Mouse (Mus musculus) kidney, postnatal 0 days (tissue): Measurements from ENCODE around the gene Mvp. TPM values are rescaled to one million over a fixed set of nuclear protein-coding genes. Genes with fewer than 3 reads are reported as not detected.

Source experiments
- ATAC-seq: fragments of 200-750 bp; cut with Nextera tagmentation; replicated peaks from 2 replicates; pipeline ENCODE4 v1.8.0; 2017; ENCODE audit warnings: low read depth, moderate number of reproducible peaks, moderate TSS enrichment, moderate library complexity; ENCODE audit not compliant: low FRiP score
- DNase-seq: peaks from one replicate; pipeline ENCODE4 v3.0.0-alpha.2; 2016; ENCODE audit warnings: low spot score
- H3K27ac ChIP-seq: fragments of 300-500 bp; sonication (generic); 2 replicates; pipeline ENCODE4 v1.5.1; 2014; ENCODE audit warnings: mild to moderate bottlenecking
- H3K27me3 ChIP-seq: fragments of 300-500 bp; sonication (generic); 2 replicates; pipeline ENCODE4 v1.6.1; 2014; ENCODE audit warnings: low read length, mixed read lengths; ENCODE audit not compliant: insufficient read depth
- H3K36me3 ChIP-seq: fragments of 300-500 bp; sonication (generic); 2 replicates; pipeline ENCODE4 v1.6.1; 2014; ENCODE audit warnings: low read length, mixed read lengths; ENCODE audit not compliant: insufficient read depth
- H3K4me1 ChIP-seq: fragments of 300-500 bp; sonication (generic); replicated peaks from 2 replicates; pipeline ENCODE4 v1.6.1; 2014; ENCODE audit warnings: antibody characterized with exemption, low read length, mixed read lengths; ENCODE audit not compliant: insufficient read depth
- H3K4me2 ChIP-seq: fragments of 300-500 bp; sonication (generic); 2 replicates; pipeline ENCODE4 v1.6.1; 2014; ENCODE audit warnings: mild to moderate bottlenecking, low read length, moderate library complexity, mixed read lengths
- H3K4me3 ChIP-seq: fragments of 300-500 bp; sonication (generic); replicated peaks from 2 replicates; pipeline ENCODE4 v1.5.1; 2014; ENCODE audit warnings: low read depth, low read length
- H3K9ac ChIP-seq: fragments of 300-500 bp; sonication (generic); 2 replicates; pipeline ENCODE4 v1.6.1; 2014; ENCODE audit warnings: low read depth, low read length
- H3K9me3 ChIP-seq: fragments of 300-500 bp; sonication (generic); replicated peaks from 2 replicates; pipeline ENCODE4 v1.6.1; 2016; ENCODE audit warnings: low read length, inconsistent platforms, mixed read lengths
- CTCF ChIP-seq: IDR thresholded peaks from 2 replicates; pipeline ENCODE4 v1.5.1; 2016; ENCODE audit warnings: antibody characterized with exemption, low read depth, mild to moderate bottlenecking, moderate library complexity
- WGBS: fragments of 180-500 bp; shearing (Covaris S2); extraction: QIAGEN DNeasy Blood & Tissue Kit; methylation state at CpG from one replicate; pipeline ENCODE4 v1.1.7; 2014; 5-methylcytosine and 5-hydroxymethylcytosine counted together
- polyA plus RNA-seq: library from polyadenylated mRNA; unstranded; fragments of >200 nt; fragmentation: Nextera tagmentation; extraction: Ambion mirVana; gene quantifications from 2 replicates; pipeline ENCODE4 v1.2.1, GENCODE M21; 2015

Gene Mvp
- polyA plus RNA-seq, 1 experiment from 2014 or later: 27.5 TPM

- H3K9me3 ChIP-seq: no peaks in the 10 kb centered on the region
- H3K27ac ChIP-seq: peak within 1 kb of the TSS; percentile 95
- ATAC-seq (peak; percentile 76), DNase-seq (peak; percentile 100)
- peak within 1 kb of the TSS; percentile 68 for H3K4me3 ChIP-seq
- H3K9ac ChIP-seq: peak within 1 kb of the TSS; percentile 82
- H3K36me3 ChIP-seq: 0 out of 2 replicates have a peak, but pooled peaks cover 7% of the 10 kb centered on the region
- H3K4me1 ChIP-seq: peaks cover 41% of the 10 kb centered on the region
- TF ChIP-seq CTCF: peak; percentile 88
- no peaks in the 10 kb centered on the region for H3K27me3 ChIP-seq
- 2% methylated on average over 39 of the region's 39 CpGs for WGBS
- peak within 1 kb of the TSS; percentile 79 for H3K4me2 ChIP-seq
These were observed 2.8 kb upstream of the Mvp start, which contains the start of gene Pagr1a for GRCm38 (mm10) chr7:127016971-127017949. Gene Pagr1a, minus strand, starts transcription at chr7:127017352.

- no peak for DNase-seq
- H3K4me3 ChIP-seq: peak overlapping the region; percentile 68
- H3K36me3 ChIP-seq: 0 out of 2 replicates have a peak, but pooled peaks cover 4% of the 10 kb centered on the region
- TF ChIP-seq CTCF: no peak
- ATAC-seq: peak; percentile 27
- peak overlapping the region; percentile 82 for H3K9ac ChIP-seq
- H3K27ac ChIP-seq: peak overlapping the region; percentile 95
- H3K27me3 ChIP-seq: no peaks in the 10 kb centered on the region
- WGBS: 1% methylated on average over 22 of the region's 22 CpGs
- H3K4me1 ChIP-seq: peaks cover 36% of the 10 kb centered on the region
- H3K9me3 ChIP-seq: no peaks in the 10 kb centered on the region
- peak overlapping the region; percentile 79 for H3K4me2 ChIP-seq
These were observed 2.1 kb upstream of the Mvp start for GRCm38 (mm10) chr7:127016486-127016938.

- ATAC-seq (no peak), DNase-seq (no peak)
- H3K9me3 ChIP-seq: no peaks in the 10 kb centered on the region
- no peaks in the 10 kb centered on the region for H3K27me3 ChIP-seq
- peak within 1 kb of the TSS; percentile 95 for H3K27ac ChIP-seq
- TF ChIP-seq CTCF: no peak
- peak within 1 kb of the TSS; percentile 82 for H3K9ac ChIP-seq
- H3K4me3 ChIP-seq: peak within 1 kb of the TSS; percentile 68
- 0 out of 2 replicates have a peak, but pooled peaks cover 4% of the 10 kb centered on the region for H3K36me3 ChIP-seq
- H3K4me1 ChIP-seq: peaks cover 34% of the 10 kb centered on the region
- H3K4me2 ChIP-seq: peak within 1 kb of the TSS; percentile 79
These were observed 1.9 kb upstream of the Mvp start, which contains the start of gene Pagr1b for GRCm38 (mm10) chr7:127016481-127016485. Gene Pagr1b, minus strand, starts transcription at chr7:127016484.

GRCm38 (mm10) chr7:127016081-127016480 lies 1.7 kb upstream of the Mvp start:
- Histone ChIP-seq H3K36me3 (0 out of 2 replicates have a peak, but pooled peaks cover 4% of the 10 kb centered on the region), H3K27ac (peak overlapping the region; percentile 95), H3K4me1 (peaks cover 32% of the 10 kb centered on the region; the same call in 1 of the 2 replicates), H3K9ac (peak overlapping the region; percentile 82), H3K4me2 (peak overlapping the region; percentile 79), H3K4me3 (peak overlapping the region; percentile 68), H3K9me3 (no peaks in the 10 kb centered on the region), H3K27me3 (no peaks in the 10 kb centered on the region)
- DNase-seq (peak; percentile 73), ATAC-seq (peak; percentile 34)
- under 1% methylated on average over 10 of the region's 10 CpGs for WGBS
- no peak for TF ChIP-seq CTCF

- no peaks in the 10 kb centered on the region for H3K27me3 ChIP-seq
- ATAC-seq (no peak), DNase-seq (no peak)
- no peak overlapping the region for H3K4me3 ChIP-seq
- no peak overlapping the region for H3K9ac ChIP-seq
- peak overlapping the region; percentile 6; the same call in 1 of the 2 replicates for H3K27ac ChIP-seq
- H3K4me1 ChIP-seq: peaks cover 26% of the 10 kb centered on the region; the same call in 1 of the 2 replicates
- no peak overlapping the region for H3K4me2 ChIP-seq
- WGBS: 93% methylated on average over 12 of the region's 12 CpGs
- H3K9me3 ChIP-seq: no peaks in the 10 kb centered on the region
- no peak for TF ChIP-seq CTCF
- 0 out of 2 replicates have a peak, but pooled peaks cover 4% of the 10 kb centered on the region for H3K36me3 ChIP-seq
These were observed 572 bp upstream of the Mvp start for GRCm38 (mm10) chr7:127014993-127015392.

GRCm38 (mm10) chr7:127013385-127013784 lies 1.0 kb downstream of the Mvp start:
- no peak for ATAC-seq

More at GRCm38 (mm10) chr7:127013385-127013784, 1.0 kb downstream of the Mvp start:
- H3K27ac ChIP-seq: no peak overlapping the region
- 94% methylated on average over 6 of the region's 6 CpGs for WGBS
- DNase-seq: no peak
- H3K9ac ChIP-seq: no peak overlapping the region
- no peaks in the 10 kb centered on the region for H3K27me3 ChIP-seq
- peaks cover 27% of the 10 kb centered on the region; the same call in 1 of the 2 replicates for H3K4me1 ChIP-seq
- H3K9me3 ChIP-seq: no peaks in the 10 kb centered on the region
- no peak for TF ChIP-seq CTCF
- peak overlapping the region; percentile 73; the same call in 1 of the 2 replicates for H3K4me2 ChIP-seq
- H3K36me3 ChIP-seq: 0 out of 2 replicates have a peak, but pooled peaks cover 4% of the 10 kb centered on the region
- no peak overlapping the region for H3K4me3 ChIP-seq
